Mouse (Mus musculus): ENCODE measurements at regions not wholly inside any gene's neighbourhood (a gene's known extent, or its start where the extent isn't known, plus 50 kb on each side); places are given as distances from the start of the nearest gene placed in this dataset.

DNA sequence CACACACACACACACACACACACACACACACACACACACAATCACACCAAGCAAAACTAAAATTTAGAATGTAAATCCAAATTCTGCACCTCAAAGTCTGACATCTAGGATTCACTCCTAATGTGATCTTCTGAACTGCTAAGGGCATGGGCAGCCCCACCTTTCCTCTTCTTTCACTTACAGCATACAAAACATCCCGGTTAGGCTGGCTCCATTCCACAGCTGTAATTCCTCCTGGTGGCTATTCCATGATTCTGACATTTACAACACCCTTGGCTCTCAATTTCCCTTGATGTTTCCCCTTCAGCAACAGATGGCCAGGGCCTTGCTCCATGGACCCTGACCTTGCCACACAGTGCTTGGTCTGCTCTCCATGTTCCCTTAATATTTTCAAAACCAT, 423.6 kb upstream of the Sox11 start:
- Histone ChIP-seq H3K9me3 (ENCODE audit: control insufficient read depth, low read length) (no peaks in the 10 kb centered on the region), H3K4me3 (ENCODE audit: low read depth, low read length) (no peak overlapping the region), H3K4me2 (no peak overlapping the region), H3K9ac (ENCODE audit: low read length) (no peak overlapping the region), H3K4me1 (ENCODE audit: control insufficient read depth, insufficient read depth, low read length) (no peaks in the 10 kb centered on the region), H3K27ac (ENCODE audit: low read depth, low read length) (no peak overlapping the region), H3K36me3 (ENCODE audit: control insufficient read depth, insufficient read depth, low read length) (no peaks in the 10 kb centered on the region), H3K27me3 (ENCODE audit: control insufficient read depth, insufficient read depth, low read length) (no peaks in the 10 kb centered on the region)
- no peak for DNase-seq (ENCODE audit: low spot score, missing footprints)
- 69% methylated on average over 1 of the region's 1 CpGs for WGBS
- no peak for ATAC-seq (ENCODE audit: low FRiP score)

DNA sequence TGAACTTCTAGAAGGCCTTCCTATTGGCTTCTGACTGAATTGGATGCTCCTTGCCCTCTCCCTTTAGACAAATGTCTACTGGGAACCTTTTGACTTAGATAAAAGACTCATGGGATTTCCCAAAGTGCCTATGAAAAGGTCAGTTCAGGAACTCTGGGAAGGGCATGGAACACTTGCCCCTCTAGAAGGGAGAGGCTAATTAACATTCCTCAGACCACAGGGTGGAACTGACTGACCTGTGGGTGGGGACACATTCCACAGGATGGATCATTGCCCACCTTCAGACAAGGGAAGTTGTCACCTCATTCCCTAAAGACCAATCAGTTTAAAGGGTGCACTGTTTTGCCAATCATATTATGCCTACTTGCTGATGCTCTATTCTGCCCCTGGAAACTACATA, 416.6 kb upstream of the Sox11 start:
- ATAC-seq (ENCODE audit: low FRiP score) (no peak), DNase-seq (ENCODE audit: low spot score, missing footprints) (no peak)
- H3K36me3 ChIP-seq (ENCODE audit: control insufficient read depth, insufficient read depth, low read length) = no peaks in the 10 kb centered on the region
- H3K4me2 ChIP-seq = no peak overlapping the region
- no peaks in the 10 kb centered on the region for H3K9me3 ChIP-seq (ENCODE audit: control insufficient read depth, low read length)
- no peaks in the 10 kb centered on the region for H3K4me1 ChIP-seq (ENCODE audit: control insufficient read depth, insufficient read depth, low read length)
- no peaks in the 10 kb centered on the region for H3K27me3 ChIP-seq (ENCODE audit: control insufficient read depth, insufficient read depth, low read length)
- H3K27ac ChIP-seq (ENCODE audit: low read depth, low read length) = no peak overlapping the region
- no peak overlapping the region for H3K4me3 ChIP-seq (ENCODE audit: low read depth, low read length)
- H3K9ac ChIP-seq (ENCODE audit: low read length) = no peak overlapping the region

DNA sequence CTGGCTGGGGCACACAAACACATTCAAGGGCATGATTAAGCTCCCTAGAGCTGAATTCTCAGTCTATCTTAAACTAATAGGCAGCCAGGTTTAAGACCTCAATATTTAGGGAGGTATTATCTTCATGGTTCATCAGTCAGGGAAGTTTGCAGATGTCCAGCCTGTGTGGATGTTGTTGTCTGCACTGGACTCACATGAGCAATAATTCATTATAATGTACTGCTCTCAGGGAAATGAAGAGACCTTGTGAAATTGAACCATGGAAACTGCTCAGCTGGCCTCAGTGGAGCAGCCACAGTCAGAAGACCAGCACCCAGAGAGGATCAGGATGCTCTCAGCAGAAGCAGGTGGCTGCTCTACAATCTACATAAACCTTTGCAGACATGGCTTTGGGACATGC, 415.3 kb upstream of the Sox11 start:
- no peaks in the 10 kb centered on the region for H3K9me3 ChIP-seq (ENCODE audit: control insufficient read depth, low read length)
- DNase-seq (ENCODE audit: low spot score, missing footprints) = no peak
- no peaks in the 10 kb centered on the region for H3K36me3 ChIP-seq (ENCODE audit: control insufficient read depth, insufficient read depth, low read length)
- no peak overlapping the region for H3K27ac ChIP-seq (ENCODE audit: low read depth, low read length)
- no peak overlapping the region for H3K4me2 ChIP-seq
- H3K4me1 ChIP-seq (ENCODE audit: control insufficient read depth, insufficient read depth, low read length) = no peaks in the 10 kb centered on the region
- no peak overlapping the region for H3K4me3 ChIP-seq (ENCODE audit: low read depth, low read length)
- no peaks in the 10 kb centered on the region for H3K27me3 ChIP-seq (ENCODE audit: control insufficient read depth, insufficient read depth, low read length)
- no peak for ATAC-seq (ENCODE audit: low FRiP score)
- no peak overlapping the region for H3K9ac ChIP-seq (ENCODE audit: low read length)

DNA sequence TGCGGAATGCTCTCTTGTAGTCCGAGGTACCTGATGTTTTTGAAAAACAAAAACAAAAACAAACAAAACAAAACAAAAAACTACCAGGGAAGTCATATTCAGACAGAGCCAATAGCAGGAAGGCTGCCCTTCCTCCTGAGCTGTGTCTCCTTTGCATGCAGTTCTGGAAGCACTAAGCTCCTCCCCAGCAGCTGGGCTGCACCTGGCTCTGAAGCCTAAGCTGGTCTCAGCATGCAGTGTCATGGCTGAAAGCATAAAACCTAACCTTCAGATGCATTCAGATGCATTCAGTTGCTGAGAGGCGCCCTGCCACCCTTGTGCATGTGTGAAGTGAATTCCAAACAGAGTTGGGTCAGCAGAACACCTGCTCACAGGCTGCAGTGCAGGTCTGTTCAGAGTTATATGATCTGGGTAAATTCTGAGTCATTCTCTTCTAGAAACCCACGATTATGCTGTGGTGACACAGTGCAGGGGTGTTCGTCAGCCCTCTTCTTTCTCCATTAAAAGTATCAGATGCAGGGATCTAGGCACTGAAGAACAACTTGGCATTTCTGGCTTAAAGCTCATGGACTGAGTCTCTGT, 382.3 kb upstream of the Sox11 start:
- Histone ChIP-seq H3K9me3 (ENCODE audit: control insufficient read depth, low read length) (no peaks in the 10 kb centered on the region), H3K9ac (ENCODE audit: low read length) (no peak overlapping the region), H3K36me3 (ENCODE audit: control insufficient read depth, insufficient read depth, low read length) (no peaks in the 10 kb centered on the region), H3K4me1 (ENCODE audit: control insufficient read depth, insufficient read depth, low read length) (peaks cover 5% of the 10 kb centered on the region), H3K27me3 (ENCODE audit: control insufficient read depth, insufficient read depth, low read length) (no peaks in the 10 kb centered on the region), H3K27ac (ENCODE audit: low read depth, low read length) (no peak overlapping the region; the same call in 1 of the 2 replicates), H3K4me2 (no peak overlapping the region), H3K4me3 (ENCODE audit: low read depth, low read length) (no peak overlapping the region)
- 58% methylated on average over 5 of the region's 5 CpGs for WGBS
- ATAC-seq (ENCODE audit: low FRiP score) = peak; percentile 52
- DNase-seq (ENCODE audit: low spot score, missing footprints) = peak; percentile 84

DNA sequence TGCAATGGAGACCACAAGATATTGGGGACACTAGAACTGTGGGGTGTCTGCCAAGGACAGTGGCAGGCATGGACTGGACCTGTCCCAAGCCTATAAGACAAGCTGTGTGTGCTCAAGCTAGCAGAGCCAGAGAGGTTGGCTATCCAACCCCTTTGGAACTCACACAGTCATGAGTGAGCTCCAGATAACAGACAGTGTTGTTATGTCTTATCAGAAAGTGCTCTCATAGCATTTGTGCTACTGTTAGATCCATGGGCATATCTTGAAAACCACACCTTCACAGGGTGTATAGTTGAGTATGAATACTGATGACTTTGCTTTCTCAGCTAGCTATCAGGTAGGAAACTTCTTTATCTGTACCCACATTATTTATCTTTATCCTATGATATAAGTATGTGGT, 338.1 kb upstream of the Sox11 start:
- H3K27me3 ChIP-seq (ENCODE audit: control insufficient read depth, insufficient read depth, low read length) = no peaks in the 10 kb centered on the region
- H3K9ac ChIP-seq (ENCODE audit: low read length) = no peak overlapping the region
- no peak overlapping the region for H3K4me2 ChIP-seq
- DNase-seq (ENCODE audit: low spot score, missing footprints) (no peak), ATAC-seq (ENCODE audit: low FRiP score) (no peak)
- no peaks in the 10 kb centered on the region for H3K4me1 ChIP-seq (ENCODE audit: control insufficient read depth, insufficient read depth, low read length)
- H3K9me3 ChIP-seq (ENCODE audit: control insufficient read depth, low read length) = no peaks in the 10 kb centered on the region
- no peak overlapping the region for H3K27ac ChIP-seq (ENCODE audit: low read depth, low read length)
- H3K36me3 ChIP-seq (ENCODE audit: control insufficient read depth, insufficient read depth, low read length) = no peaks in the 10 kb centered on the region
- H3K4me3 ChIP-seq (ENCODE audit: low read depth, low read length) = no peak overlapping the region

DNA sequence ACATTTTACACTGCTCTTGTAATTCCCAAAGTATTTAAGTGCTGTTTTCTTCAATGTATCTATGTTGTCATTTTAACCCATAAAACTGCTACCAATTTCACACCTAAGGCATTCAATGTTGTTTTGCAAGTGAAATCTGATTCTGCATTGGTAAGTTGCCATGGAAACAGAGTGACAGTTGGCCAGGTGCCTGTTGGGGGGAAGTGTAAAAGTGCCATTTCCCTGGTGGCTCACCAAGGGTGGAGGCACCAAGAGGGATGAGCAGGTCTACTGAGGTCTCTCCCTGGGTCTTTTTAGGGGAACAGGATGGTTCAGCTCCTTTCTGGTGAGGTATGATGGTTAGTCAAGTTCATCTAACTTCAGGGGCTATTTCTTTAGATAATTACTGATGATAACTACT, 331.0 kb upstream of the Sox11 start:
- Histone ChIP-seq H3K36me3 (ENCODE audit: control insufficient read depth, insufficient read depth, low read length) (no peaks in the 10 kb centered on the region), H3K9ac (ENCODE audit: low read length) (no peak overlapping the region), H3K27me3 (ENCODE audit: control insufficient read depth, insufficient read depth, low read length) (no peaks in the 10 kb centered on the region), H3K4me1 (ENCODE audit: control insufficient read depth, insufficient read depth, low read length) (peaks cover 9% of the 10 kb centered on the region), H3K9me3 (ENCODE audit: control insufficient read depth, low read length) (no peaks in the 10 kb centered on the region), H3K4me2 (no peak overlapping the region), H3K27ac (ENCODE audit: low read depth, low read length) (no peak overlapping the region), H3K4me3 (ENCODE audit: low read depth, low read length) (no peak overlapping the region)
- no peak for ATAC-seq (ENCODE audit: low FRiP score)
- DNase-seq (ENCODE audit: low spot score, missing footprints) = no peak

DNA sequence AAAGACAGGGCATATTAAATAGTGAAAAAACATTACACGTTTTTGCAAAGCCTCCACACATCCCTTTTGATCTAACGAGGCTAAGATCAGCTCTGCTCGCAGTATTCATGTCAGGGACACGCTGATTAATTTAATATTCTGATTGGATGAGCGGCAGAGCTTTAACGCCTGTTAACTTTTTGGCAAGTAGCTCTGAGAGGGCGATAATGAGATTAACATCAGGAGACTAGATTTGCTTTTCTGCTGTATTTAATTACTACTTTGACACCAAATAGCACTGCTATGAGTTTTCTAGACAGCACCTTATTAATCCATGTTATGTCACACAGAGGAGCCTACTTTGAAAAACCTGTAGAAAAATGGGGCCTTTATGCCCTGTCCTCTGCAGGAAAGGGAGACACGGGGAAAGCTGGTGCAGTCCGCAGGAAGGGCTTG, 328.3 kb upstream of the Sox11 start:
- DNase-seq (ENCODE audit: low spot score, missing footprints) = peak; percentile 77
- Histone ChIP-seq H3K36me3 (ENCODE audit: control insufficient read depth, insufficient read depth, low read length) (no peaks in the 10 kb centered on the region), H3K4me2 (no peak overlapping the region), H3K4me3 (ENCODE audit: low read depth, low read length) (no peak overlapping the region), H3K27ac (ENCODE audit: low read depth, low read length) (no peak overlapping the region), H3K27me3 (ENCODE audit: control insufficient read depth, insufficient read depth, low read length) (no peaks in the 10 kb centered on the region), H3K4me1 (ENCODE audit: control insufficient read depth, insufficient read depth, low read length) (peaks cover 9% of the 10 kb centered on the region), H3K9me3 (ENCODE audit: control insufficient read depth, low read length) (no peaks in the 10 kb centered on the region), H3K9ac (ENCODE audit: low read length) (no peak overlapping the region)
- ATAC-seq (ENCODE audit: low FRiP score) = no peak
- WGBS = 22% methylated on average over 9 of the region's 9 CpGs

DNA sequence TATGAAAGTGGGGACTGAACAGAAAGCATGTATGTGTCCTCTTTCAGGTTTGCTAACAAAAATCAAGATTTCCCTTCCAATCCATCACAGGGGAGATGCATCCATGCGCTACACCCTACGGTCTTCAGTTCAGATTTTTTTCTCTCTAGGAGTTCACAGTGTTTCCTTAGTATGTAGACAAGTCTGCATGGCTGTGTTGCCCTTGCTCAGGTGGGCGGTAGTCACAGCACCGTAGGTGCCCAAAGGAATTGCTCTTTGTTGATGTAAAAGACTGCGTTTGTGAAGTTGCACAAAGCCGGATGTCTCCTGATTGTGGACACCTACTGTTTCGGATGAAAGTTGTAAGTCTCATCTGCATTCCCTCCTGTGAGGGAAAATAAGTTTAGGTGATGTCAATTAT, 327.8 kb upstream of the Sox11 start:
- Histone ChIP-seq H3K4me3 (ENCODE audit: low read depth, low read length) (no peak overlapping the region), H3K4me1 (ENCODE audit: control insufficient read depth, insufficient read depth, low read length) (peaks cover 9% of the 10 kb centered on the region), H3K36me3 (ENCODE audit: control insufficient read depth, insufficient read depth, low read length) (no peaks in the 10 kb centered on the region), H3K27ac (ENCODE audit: low read depth, low read length) (no peak overlapping the region), H3K27me3 (ENCODE audit: control insufficient read depth, insufficient read depth, low read length) (no peaks in the 10 kb centered on the region), H3K4me2 (no peak overlapping the region), H3K9me3 (ENCODE audit: control insufficient read depth, low read length) (no peaks in the 10 kb centered on the region), H3K9ac (ENCODE audit: low read length) (no peak overlapping the region)
- DNase-seq (ENCODE audit: low spot score, missing footprints) (peak; percentile 84), ATAC-seq (ENCODE audit: low FRiP score) (no peak)
- WGBS = 49% methylated on average over 7 of the region's 7 CpGs

DNA sequence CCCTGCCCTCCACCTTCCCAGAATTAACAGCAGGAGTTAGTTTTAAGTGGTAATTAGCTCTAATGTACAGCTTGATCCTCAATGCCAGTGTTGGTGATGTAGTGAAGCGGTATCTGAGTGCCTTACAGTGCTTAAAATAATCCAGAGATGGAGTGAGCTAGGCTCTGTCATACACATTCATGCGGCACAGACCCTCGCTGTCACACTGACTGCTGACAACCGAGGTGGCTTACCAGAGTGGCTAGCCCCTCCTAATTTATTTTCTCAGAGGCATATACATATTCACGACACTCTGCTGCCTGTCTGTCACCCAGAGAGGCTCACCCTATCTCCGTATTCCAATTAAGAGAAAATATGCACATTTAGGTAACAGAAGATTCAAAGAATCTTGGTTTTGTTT, 327.2 kb upstream of the Sox11 start:
- DNase-seq (ENCODE audit: low spot score, missing footprints) (peak; percentile 78), ATAC-seq (ENCODE audit: low FRiP score) (no peak)
- 63% methylated on average over 6 of the region's 6 CpGs for WGBS
- Histone ChIP-seq H3K27ac (ENCODE audit: low read depth, low read length) (no peak overlapping the region), H3K36me3 (ENCODE audit: control insufficient read depth, insufficient read depth, low read length) (no peaks in the 10 kb centered on the region), H3K4me2 (no peak overlapping the region), H3K9ac (ENCODE audit: low read length) (no peak overlapping the region), H3K27me3 (ENCODE audit: control insufficient read depth, insufficient read depth, low read length) (no peaks in the 10 kb centered on the region), H3K4me1 (ENCODE audit: control insufficient read depth, insufficient read depth, low read length) (peaks cover 9% of the 10 kb centered on the region), H3K4me3 (ENCODE audit: low read depth, low read length) (no peak overlapping the region), H3K9me3 (ENCODE audit: control insufficient read depth, low read length) (no peaks in the 10 kb centered on the region)

DNA sequence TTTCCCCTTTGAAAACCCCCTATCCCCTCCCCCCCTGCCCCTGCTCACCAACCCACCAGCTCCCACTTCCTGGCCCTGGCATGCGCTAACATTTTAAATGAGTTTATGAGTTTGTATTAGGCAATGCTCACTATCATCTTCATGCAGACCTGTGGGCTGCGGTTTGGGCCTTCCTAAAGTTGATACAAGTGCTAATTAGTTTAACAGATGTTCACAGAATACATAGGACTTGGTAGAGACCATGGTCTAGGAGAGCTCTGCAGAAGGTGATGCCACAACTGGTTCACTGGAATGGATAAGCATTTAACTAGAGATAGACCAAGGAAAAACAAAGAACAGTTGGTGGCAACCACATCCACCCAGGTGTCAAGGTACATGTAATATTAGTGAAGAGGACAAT, 324.1 kb upstream of the Sox11 start:
- Histone ChIP-seq H3K4me3 (ENCODE audit: low read depth, low read length) (no peak overlapping the region), H3K27me3 (ENCODE audit: control insufficient read depth, insufficient read depth, low read length) (no peaks in the 10 kb centered on the region), H3K9me3 (ENCODE audit: control insufficient read depth, low read length) (no peaks in the 10 kb centered on the region), H3K4me1 (ENCODE audit: control insufficient read depth, insufficient read depth, low read length) (peaks cover 9% of the 10 kb centered on the region), H3K27ac (ENCODE audit: low read depth, low read length) (no peak overlapping the region), H3K36me3 (ENCODE audit: control insufficient read depth, insufficient read depth, low read length) (no peaks in the 10 kb centered on the region), H3K4me2 (no peak overlapping the region), H3K9ac (ENCODE audit: low read length) (no peak overlapping the region)
- DNase-seq (ENCODE audit: low spot score, missing footprints) (no peak), ATAC-seq (ENCODE audit: low FRiP score) (no peak)
- 85% methylated on average over 2 of the region's 2 CpGs for WGBS
